Mouse (Mus musculus) kidney, postnatal 36 days (tissue): ENCODE results near the gene Coq10b.
"Not testable (repeated sequence)": the region's sequence is repeated elsewhere in the genome, so short reads cannot be mapped to it uniquely, and the experiment has no call there.

Experiments
- DNase-seq, 2 experiments: peaks; one replicate each; pipeline ENCODE4 v3.0.0; 2021 to 2022; ENCODE audit warnings: mixed read lengths in 2 of 2

Coq10b gene

DNA sequence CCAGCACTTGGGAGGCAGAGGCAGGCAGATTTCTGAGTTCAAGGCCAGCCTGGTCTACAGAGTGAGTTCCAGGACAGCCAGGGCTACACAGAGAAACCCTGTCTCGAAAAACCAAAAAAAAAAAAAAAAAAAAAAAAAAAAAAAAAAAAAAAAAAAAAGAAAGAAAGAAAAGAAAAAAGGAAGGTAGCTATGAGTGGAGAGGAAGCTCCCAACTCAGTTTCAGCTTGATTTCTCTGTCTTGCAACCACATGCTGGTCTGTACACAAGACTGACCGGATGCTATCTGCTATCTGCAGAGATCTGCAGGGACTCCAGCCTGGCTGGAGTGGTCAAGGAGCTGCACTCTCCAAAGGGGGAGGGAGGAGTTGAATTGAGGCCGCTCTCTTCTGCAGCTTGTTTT is 5.8 kb downstream of the Coq10b start:
- not testable (repeated sequence) for DNase-seq

DNA sequence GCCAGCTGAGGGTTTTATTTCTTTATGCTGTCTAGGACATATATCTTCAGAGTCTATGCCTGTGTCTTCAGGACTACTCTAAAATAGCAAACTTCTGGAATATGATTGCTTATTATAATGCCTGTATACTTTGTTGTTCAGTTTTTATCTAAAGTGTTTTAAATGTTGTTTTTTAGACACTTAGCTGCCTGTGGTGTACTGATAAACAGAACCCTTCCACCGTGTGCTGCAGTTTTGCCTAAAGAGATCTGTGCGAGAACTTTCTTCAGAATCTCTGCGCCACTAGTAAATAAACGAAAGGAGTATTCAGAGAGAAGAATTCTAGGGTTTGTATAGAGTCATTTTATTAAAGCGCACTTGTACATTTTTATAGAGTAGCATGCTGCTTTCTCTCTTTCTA is 8.5 kb downstream of the Coq10b start:
- DNase-seq, result no peak

DNA sequence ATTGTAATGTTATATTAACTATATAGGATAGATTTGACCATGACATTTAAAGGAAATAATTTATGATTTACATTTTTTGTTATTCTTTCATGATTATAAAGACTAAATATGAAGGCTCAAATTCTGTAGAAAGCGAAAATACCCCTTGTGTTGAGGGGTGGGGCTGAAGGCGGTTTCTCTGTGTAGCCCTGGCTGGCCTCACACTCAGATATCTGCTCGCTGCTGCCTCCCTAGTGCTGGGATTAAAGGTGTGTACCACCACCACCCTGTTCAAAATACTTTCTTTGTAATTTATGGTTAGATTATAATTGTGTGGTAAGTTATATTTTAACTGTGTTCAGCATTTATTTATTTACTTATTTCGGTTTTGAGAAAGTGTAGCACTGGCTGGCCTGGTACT is 9.2 kb downstream of the Coq10b start:
- DNase-seq, result no peak

DNA sequence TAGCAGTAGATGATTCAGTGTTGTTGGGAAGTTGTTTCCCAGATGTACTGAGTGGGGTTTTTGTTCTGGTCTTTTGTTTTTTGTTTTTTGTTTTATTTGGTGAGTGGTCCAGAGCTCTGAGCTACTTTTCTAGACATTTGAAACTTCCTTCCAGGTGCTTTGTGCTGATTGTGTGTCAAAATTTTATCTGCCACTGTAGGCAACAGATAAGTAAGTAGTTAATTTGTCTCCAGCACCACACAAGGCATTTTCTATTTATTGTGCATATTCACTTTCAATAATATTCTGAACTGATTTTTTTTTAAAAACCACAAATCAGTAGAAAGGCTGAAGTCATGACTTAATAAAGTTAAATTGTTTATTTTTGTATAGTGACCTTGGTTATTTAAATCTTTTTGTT is 19.8 kb downstream of the Coq10b start:
- not testable (repeated sequence) for DNase-seq

DNA sequence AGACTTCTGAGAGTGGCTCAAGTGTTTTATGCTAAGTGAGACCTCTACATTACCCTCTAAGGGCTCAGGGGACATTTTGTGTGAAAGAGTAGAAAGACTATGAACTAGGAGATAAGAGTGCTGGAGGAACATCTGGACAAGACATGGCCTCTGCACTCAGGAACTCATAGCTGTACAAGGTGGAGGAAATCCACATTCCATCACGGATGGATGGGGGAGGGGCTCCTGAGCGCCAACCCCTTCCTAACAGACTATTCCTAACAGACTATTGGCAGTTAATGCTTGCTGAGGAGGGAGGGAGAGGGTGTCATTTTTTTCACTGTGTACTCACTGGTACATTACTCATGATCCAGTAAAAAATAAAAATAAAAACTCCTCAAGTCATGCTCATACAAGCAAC is 22.2 kb downstream of the Coq10b start:
- peak; percentile 13 to 42 for DNase-seq

DNA sequence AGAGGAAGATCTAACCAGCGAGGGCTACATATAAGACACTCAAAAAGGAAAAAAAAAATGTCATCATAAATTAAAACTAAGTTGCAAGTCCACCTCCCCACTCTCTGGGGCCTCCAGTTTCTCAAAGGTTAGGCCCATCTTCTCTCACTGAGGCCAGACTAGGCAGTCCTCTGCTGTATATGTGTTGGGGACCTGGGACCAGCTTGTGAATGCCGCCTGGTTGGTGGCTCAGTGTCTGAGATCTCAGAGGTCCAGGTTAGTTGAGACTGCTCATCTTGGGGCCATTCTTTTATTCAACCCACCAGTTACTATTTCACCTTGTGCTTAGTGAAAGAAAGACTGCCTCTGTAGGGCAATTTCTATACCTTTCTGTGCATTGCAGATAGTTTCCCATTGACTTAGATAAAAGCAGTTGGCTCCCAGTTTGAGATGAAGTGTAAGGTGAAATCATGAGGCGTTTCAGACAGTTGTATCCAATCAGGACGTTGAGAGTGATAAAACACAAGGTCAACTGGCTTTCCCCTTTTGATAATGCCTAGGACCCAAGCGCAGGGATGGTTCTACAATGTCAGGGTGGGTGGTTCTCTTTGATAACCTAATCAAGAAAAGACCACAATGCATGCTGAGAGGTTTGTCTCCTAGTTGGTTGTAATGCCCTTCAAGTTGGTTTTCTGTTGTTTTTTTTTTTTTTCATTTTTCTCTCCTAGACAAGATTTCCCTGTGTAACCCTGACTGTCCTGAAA is 23.3 kb downstream of the Coq10b start:
- no peak for DNase-seq

DNA sequence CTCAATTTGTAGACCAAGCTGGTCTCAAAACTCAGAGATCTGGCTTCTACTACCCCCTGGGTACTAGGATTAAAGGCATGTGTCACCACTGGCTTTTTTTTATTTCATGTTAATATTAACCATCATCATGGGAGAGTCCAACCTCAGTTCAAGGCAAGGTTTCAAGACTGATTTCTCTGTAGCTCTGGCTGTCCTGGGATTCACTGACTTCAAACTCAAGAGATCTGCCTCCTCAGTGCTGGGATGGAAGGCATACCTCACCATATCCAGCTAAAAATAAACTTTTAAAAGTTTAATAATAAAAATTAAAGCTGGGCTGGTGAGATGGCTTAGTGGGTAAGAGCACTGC is 23.8 kb downstream of the Coq10b start:
- DNase-seq, result no peak

DNA sequence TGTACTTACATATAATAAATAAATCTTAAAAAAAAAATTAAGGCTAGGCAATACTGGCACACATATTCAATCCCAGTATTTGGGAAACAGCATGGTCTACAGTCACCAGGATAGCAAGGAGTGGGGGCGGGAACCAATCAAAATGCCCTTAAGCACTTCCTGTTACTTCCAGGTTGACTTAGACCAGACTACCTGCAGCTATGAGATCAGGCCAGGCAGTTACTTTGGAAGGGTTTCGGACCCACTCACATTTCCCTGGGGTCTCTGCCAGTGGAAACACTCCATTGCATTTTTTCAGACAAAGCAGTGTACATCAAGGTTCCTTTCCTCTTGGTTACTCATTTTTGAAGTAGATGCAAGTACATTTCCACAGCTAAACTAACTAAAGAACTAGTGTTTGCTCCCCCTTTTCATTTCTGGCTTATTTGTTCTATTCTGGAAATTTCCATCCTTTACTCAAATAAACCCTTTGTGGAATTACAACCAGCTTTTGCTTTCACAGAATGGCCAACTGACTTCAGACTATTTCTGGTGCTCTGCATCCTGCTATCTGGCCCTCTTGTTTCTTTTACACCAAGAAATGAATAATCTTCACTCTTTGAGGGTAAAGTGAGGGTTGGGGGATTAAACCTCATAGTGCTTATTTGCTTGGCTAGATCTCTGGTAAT is 24.4 kb downstream of the Coq10b start:
- peak in 1 of 2 experiments; percentile 19 for DNase-seq

DNA sequence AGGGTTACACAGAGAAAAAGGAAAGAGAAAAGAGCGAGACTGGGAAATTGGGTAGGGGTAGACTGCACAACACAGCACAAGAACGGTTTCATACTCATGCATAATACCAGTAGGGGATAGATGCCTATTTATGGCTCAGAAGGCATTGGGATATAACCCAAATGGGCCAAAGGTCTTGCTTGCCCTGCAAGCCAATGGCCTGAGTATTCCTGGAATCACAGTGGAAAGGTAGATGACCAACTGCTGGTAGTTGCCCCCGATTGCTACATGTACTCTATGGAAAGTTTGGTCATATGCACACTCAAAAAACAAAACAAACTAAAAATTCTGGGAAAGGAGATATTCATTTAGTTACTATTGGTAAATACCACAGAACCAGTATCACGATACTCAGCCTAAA is 27.1 kb downstream of the Coq10b start:
- peak in 1 of 2 experiments; percentile 13 for DNase-seq

DNA sequence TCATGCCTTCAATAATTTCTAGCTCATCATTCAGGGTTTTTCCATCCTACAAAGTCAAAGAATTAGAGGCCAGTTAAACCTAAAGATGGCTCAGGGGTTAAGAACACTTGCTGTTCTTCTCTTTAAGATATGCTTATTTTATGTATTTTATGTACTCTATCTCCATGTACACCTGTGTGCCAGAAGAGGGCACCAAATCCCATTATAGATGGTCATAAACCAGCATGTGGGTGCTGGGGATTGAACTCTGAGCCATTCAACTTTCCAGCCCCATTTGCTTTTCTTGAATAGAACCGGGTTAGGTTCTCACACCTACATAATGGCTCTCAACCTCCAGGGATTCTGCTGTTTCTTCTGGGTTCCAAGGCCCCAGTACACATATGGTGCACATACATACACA is 29.5 kb downstream of the Coq10b start:
- DNase-seq, result no peak

DNA sequence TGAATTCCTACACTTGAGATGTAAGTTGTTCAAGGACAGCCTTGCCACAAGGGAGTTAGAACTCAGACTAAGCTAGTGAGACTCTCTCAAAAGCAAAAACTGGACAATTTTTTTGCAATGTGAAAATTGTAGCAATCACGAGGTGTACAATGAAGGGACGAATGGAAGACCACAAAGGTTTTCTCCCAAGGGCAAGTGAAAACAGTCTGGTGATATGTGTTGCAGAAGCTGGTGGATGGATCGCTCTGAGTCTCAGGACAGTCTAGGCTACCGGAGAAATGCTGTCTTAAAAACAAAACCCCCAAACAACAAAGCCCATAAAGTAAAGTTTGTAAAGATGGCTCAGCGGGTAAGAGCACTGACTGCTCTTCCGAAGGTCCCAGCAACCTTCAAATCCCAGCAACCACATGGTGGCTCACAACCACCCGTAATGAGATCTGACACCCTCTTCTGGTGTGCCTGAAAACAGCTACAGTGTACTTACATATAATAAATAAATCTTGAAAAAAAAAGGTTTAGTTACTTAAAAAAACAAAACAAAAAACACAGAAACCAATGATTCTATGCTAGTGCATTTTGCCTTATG is 33.3 kb downstream of the Coq10b start:
- no peak for DNase-seq

DNA sequence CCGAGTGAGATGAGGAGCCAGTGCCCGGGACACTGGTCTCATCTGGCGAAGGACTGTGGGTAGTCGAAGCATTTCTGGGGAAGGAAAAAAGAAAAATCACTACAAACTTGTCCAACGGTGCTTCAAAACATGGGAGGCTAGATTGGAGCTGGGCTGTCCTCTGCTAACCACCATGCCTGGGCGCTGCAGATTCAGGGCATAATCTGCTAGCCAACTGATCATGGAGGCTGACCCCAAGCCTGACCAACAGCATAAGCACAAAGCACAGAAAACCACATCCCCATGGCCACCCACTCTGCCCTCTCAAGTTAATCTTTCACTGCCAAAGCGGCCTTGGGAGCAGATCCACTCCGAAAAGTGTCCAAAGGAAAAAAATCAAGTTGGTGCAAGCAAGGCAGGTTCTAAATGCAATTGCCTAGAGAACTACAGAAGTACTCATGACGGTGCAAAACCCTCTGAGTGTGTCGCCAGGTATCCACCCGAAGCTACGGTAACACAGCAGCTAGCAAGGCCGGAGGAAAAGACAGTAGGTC is 34.4 kb downstream of the Coq10b start:
- peak; percentile 69 to 77 for DNase-seq

DNA sequence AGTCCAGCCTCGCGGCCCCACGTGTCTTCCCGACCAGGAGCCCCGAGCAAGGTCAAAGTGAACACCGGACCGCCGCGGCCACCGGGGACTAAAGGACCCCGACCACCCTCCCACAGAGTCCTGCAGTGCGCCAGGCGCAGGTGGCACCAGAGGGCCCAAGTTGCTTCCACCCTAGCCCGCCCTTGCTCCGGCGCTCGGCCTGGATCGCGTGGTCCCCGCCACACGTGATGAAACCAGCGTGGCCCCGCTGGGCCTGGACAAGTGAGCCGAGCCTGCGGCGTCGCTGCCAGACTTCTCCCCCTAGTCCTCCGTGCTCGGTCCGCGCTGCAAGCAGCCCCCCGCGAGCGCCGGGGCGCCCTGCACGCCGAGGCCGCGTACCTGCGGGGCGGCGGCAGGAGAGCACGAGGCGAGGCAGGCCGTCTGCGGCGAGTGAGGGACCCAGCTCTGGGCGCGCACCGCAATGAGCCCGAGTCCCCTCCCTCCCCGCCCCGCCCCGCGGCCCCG is 34.9 kb downstream of the Coq10b start:
- DNase-seq, result no peak

DNA sequence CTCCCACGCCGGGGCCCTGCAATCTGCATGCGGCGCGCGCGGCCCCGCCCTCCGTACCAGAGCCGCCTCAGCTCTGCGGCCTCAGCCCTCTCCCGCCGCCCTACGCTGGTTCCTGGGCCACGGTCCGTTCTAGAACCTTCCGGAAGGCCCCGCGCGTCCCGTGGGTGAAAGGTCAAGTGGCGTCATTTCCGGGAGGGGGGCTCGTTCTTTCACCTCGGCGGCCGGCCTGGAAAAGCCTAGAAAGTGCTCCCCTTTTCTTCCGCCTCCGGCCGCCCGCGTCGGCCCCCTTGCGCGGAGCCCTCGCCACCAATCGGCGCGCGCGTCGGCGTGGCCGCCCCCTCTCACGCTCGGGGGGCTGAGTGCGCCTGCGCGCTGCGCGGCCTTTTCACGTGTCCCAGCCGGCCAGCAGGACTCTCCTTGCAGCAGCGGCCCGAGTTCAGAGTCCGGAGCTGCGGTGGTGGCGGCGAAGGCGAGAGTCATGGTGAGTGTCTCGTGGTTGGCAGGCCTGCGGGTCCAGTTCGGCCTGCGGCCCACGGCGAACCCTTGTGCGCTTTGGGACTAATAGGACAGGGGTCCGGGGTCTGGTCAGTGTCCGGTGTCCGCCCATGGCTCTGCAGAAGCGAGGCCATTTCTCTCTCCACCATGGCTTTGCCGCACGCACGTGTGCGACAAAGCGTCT is 35.5 kb downstream of the Coq10b start, which contains the start of the genes Hspe1 and Hspd1:
Gene Hspe1 (plus strand): TSS at position 201 of the 679 bp plus-strand sequence.
Gene Hspd1 (minus strand): TSS at position 312 of the 679 bp plus-strand sequence.
- peak; percentile 99 for DNase-seq

DNA sequence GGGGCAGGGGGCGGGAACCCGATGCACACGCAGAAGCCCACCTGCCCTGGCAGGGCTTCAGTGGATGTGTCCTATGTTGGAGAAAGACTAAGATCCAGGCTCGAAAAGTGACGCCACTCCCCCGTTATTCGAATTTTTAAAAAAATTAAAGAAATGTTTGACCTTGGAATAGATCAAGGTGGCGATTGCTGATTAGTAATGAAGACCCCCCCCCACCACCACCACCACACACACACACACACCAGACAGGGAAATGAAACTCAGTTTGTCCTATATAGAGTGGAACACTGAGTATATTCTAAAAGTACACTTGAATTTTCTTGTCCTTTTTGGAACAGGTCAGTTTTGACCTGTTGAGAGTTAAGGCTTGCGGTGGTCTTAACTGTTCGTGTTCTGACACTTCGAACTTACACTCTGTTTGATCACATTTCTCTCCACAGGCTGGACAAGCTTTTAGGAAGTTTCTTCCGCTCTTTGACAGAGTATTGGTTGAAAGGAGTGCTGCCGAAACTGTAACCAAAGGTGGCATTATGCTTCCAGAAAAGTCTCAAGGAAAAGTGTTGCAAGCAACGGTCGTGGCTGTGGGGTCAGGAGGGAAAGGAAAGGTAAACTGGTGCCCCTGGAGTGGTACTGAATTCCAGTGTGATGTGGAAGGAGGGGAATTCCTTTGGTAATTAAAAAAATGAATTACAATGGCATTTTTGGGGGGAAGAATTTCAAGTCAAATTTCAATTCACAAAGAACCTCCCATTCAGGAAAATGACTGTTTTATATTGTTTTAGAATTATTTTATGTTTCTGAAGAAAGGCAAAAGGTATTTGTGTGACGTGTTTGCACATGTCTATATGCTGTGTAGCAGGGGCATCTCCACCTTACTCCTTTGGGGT is 36.3 kb downstream of the Coq10b start:
- DNase-seq, result no peak

DNA sequence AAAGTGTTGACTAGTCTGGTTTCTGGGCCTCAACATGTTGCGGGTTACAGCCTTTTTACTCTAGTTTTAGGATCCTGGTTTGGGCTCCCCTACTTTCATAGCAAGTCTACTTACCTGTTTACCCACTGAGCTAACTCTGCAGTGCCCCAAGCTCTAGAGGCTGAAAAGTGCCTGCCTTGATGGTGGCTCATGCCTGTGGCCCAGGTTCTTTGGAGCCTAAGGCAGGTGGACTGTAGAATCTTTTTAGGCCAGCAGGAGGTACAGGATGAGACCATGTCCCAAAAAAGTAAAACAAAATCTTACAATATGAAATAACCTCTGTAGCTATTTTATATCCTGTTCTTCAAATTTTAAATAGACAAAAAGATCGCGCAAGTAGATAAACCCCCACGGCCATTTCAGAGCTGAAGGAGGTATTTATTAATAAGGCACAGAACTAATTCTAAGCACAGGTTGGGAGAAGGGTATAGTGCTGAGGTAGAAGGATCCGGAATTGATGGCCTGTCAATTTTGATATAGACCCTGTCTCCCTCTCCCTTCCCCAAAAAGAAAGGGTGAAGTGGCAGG is 37.0 kb downstream of the Coq10b start:
- peak in 1 of 2 experiments; percentile 14 for DNase-seq

DNA sequence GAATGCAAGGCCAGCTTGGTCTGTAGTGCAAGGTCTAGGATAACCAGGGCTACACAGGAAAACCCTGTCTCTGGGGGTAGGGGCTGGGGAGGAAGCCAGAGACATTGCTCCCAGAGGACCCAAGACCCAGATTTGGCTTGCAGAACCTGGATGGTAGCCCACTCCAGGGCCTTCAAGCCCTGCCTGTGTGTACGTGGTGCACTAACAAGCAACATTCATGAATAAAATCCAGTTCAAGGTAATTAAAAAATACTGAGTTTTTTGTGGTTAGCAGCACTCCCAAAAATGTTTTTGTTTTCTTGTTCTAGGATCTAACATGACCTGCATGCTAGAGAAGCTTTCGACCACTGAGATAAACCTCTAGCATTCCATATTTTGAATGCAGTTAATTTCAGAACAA is 39.5 kb downstream of the Coq10b start:
- no peak for DNase-seq

DNA sequence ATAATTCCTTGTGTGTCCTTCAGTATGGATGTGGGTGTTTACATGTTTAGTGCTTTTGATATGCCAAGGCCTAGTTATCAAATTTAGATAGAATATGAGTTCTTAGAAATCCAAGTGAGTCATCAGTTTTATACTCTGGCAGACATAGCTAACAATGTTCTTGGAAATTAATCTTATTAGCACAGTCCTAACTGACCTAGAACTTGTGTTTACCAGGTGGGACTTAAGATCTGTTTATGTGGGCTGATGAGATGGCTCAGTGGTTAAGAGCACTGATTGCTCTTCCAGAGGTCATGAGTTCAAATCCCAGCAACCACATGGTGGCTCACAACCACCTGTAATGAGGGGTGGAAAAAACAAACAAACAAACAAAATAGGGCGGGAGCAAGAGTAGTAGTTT is 39.9 kb downstream of the Coq10b start:
- no peak for DNase-seq

DNA sequence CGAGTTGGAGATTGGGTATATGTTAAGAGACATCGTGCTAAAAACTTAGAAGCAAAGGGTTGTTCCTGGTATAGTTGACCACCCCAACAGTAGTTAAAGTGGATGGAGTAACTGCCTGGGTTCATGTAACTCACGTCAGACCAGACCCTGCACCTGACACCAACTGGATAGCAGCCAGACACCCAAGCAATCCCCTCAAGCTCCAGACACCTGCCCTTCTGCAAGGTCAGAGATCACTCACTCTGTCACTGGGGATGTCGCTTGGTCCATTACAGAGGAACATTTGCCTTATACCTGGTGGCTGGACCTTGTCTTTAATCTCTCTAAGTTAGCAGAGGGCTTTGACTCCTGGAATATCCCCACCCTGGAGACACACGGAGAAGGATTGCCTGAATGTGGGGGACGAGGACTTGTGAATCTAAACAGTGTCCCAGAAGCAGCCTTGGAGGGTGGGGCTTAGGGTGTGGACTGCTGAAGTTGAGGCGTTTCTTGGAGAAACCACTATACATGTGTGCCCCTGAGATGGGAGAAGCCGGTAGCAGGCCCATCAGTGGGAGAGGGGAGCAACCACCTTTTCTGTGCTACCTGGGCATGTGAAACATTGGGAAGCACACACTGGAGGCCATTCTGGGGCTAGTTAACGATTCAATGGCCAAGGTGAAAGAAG is 54.5 kb downstream of the Coq10b start:
- DNase-seq, result no peak

DNA sequence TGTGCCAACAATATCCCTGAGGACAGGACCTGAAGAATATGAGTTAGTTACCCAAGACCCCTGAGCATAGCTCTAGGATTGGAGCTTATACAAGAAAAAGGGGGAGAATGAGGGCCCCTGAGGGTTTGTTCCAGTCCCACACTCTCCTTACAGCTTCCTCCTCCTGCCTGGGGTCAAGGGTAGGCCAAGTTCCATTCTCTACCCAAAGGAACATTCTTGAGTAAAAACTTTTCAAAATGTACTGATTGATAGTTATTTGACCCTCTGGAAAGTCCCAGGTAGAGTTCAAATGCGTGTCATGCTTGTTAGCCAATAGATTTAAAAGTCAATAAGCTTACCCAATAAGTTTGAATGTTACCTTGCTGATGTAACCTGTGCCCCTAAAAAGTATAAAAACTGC is 55.1 kb downstream of the Coq10b start:
- DNase-seq, result no peak

DNA sequence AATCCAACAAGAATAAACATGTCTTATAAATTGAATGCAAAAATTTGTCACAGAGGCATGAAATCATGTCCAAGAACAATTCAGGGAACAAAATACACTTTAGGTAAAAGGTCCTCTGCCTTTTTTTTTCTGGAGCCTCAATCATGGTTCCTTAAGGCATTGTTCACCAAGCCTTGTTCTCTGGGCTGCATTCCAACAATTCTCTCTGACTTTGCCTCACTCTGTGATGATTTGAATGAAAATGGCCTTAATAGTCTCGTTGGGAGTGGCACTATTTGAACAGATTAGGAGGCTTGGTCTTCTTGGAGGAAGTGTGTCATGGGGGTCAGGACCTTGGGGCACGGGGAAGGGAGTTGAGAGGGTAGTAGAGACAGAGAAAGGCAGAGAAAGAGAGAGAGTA is 55.9 kb downstream of the Coq10b start:
- no peak for DNase-seq
